Mouse (Mus musculus) layer of hippocampus, adult 9-11 months (tissue): ENCODE results near the gene Gipc3.

ENCODE experiments used
- DNase-seq: peaks from one replicate; pipeline ENCODE4 v3.0.0; 2022

Gene Gipc3

DNA sequence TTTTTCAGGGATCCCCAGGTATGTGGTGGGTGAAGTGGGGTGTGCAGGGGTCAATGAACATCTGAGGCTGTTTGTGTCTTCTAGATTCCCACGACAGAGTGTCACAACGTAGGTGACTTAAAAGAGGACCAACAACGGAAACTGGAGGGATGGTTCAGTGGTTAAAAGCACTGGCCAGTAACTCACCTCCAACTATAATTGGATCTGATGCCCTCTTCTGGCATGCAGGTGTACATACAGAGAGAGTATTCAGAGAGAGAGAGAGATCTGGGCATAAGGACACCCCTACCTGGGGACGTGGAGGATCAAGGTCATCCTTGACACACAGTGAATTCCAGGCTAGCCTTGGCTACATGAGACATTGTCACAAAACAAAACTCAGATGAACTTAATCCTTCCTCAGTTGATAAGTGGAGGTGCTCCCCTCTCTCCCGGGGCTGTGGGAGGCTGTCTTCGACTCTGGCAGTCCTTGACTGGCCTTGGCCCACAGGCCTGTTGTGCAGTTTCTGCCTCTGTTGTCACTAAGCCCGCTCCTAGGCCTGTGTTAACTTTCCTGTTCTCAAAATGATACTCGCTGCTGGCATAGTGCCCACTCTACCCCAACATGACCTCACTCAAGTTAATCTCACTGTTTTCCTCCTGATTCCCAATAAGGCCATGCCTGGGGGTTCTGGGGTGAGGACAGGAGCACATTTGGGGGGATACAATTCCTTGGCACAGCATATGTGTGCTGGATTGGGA lies 1.5 kb upstream of the Gipc3 start:
- no peak for DNase-seq

DNA sequence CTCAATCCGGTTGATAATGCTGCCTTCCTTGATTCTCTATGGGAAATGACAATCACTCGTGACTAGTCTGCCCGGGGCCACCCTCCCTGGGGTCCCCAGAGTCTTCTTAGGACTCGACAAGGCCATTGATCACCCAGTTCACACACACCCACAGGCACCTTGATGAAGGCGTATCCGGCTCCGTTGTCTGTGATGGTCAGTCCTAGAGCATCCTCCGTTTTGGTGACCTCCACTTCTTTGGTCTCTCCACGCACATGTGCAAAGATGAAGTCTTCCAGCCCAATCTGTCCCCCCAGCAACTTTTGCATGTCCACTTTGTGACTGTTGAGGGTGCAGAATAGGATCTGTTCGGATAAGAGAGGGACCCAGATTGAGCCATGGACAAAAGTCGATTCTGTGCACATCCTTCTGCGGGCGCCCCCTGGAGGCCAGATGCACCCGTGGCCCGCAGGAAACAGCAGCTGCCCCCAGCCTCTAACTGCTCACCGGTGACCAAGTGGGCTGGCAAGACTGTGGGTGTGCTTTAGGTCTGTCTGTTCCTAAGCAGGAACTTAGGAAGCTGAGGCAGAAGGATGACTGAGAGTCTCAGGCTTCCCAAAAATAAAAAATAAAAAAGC lies 1.6 kb downstream of the Gipc3 start:
- DNase-seq: no peak

DNA sequence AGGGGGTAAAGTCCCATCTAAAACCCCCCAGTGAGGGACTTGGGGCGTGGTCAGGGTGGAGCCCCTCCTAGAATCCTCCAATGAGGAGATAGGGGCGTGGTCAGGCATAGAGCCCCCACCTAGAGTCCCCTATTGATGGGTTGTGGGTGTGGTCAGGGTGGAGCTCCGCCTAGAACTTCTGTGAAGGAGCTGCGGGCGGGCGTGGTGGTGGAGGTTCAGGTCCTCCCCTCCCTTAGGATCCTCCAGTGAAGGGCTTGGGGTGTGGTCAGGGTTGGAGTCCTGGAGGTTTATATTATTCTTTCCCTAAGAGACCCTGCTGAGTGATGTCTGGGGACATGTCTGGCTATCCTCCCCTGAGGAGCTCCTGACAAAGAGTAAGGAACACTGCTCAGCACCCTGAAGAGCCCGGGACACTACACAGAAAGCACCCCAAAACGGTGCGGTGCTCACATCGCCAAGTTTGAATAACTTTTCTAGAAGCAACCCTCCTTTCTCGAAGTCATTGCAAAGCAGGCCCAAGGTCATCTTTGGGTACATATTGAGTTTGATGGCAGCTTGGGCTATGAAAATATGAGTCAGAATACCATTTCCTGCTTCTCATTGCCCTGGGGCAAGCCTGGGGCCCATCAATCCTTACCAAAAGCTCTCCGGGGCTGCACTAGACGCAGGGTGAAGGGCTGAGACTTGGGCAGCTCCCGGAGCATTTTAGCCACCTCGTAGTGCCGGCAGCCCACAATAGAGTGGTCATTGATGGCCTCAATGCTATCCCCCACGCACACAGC lies 2.3 kb downstream of the Gipc3 start:
- no peak for DNase-seq

DNA sequence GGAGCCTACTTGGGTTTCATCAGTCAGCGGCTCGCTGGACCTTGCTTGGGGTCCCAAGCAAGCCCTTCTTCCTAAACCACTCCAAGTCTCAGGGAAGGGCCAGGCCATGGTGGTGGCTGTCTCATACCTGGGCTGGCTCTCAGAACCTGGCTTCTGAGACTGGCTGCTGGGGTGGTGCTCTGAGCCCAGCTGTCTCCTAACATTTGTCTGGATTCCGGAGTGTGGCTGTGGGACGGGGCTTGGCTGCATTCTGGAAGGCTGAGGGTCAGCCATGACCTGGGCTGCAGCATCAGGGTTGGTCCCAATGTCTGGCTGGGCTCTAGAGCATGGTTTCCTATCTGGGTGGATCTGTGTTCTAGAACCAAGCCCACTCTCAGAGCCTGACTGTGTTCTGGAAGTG lies 6.5 kb downstream of the Gipc3 start:
- DNase-seq: no peak

DNA sequence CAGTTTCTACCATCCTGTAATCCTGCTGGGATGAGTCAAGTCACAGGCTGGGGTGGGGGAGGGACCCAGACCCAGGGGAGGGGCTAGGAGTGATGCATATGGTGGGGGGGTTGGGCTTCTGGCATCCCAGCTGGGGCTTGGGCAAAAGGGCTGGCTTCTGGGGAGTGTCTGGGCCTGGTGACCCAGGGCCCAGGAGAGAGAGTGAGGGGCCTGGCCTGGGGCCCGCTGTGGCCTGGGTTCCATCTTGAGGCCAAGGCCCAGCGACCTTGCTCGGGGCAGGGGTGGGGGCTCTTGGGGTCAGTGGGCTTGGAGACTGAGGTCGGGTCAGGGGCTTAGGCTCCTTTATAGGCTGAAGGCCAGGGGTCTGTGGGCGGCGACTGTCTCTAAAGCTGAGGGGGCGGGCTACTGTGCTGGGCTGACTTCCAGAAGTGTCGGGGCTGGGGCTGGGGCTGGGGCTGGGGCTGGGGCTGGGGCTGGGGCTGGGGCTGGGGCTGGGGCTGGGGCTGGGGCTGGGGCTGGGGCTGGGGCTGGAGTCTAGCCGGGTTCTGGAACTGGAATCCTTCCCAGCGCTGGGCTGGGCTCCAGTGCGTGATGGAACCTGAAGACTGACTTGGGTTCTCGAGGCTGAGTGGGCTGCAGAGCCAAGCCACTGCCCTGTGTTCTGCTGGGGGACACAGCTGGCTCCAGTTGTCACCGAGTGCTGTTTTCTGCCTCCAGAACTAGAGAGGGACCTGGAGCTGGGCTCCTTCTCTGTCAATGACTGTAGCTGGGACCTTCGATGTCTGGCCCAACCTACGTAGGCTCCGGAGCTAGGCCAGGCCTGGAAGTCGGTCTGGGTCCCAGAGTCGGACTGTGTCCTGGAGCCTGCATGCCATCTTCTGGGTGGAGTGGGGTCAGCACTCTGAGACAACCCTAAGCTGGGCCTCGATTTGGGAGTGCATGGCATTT lies 7.4 kb downstream of the Gipc3 start:
- DNase-seq: no peak

DNA sequence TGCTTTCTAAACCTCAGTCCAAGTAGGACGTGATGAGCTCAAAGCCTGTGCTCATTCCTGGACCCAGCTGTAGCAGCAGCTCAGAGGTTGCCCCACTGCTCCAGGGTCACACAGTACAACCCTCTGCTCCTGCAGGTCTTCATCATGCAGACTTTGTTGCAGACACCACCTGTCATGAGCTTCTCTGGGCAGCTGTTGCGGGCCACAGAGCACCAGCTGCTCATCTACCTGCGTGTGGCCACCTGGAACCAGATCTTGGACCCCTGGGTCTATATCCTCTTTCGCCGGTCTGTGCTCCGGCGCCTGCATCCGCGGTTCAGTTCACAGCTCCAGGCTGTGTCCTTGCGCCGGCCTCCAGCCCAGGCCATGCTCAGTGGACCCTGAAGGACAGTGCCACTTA lies 8.7 kb downstream of the Gipc3 start:
- DNase-seq: no peak

DNA sequence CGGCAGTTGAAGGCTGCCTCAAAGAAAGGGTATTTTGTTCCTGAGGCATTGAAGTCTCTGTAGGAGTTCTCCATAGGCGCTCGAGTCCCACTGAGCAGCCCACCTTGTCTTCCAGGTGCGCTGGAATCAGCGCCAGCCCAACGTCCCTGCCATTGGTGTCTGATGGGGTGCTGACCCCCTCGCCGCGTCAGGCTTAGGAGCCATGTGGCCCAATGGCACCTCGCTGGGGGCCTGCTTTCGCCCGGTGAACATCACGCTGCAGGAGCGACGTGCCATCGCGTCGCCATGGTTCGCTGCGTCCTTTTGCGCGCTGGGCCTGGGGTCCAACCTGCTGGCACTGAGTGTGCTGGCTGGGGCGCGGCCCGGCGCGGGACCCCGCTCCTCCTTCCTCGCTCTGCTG lies 10.8 kb downstream of the Gipc3 start:
- DNase-seq: no peak

DNA sequence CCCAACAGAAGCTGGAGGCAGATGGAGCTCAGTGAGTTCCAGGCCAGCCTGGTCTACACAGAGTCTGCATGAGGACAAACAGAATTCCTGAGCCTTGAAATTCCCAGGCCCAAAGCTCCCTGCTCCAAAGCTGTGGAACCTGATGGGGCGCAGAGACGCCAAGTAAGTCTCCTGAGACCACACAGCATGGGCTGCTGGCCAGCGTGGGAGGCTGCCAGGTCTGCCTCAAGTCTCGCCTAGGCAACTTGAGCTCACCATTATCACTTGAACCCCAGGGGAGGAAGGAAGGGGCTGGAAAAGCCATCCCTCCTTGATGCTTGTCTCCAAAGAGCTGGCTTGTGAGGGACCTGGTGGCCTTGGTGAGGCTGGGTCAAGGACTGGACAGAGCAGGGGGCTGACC lies 13.1 kb downstream of the Gipc3 start:
- DNase-seq: no peak

DNA sequence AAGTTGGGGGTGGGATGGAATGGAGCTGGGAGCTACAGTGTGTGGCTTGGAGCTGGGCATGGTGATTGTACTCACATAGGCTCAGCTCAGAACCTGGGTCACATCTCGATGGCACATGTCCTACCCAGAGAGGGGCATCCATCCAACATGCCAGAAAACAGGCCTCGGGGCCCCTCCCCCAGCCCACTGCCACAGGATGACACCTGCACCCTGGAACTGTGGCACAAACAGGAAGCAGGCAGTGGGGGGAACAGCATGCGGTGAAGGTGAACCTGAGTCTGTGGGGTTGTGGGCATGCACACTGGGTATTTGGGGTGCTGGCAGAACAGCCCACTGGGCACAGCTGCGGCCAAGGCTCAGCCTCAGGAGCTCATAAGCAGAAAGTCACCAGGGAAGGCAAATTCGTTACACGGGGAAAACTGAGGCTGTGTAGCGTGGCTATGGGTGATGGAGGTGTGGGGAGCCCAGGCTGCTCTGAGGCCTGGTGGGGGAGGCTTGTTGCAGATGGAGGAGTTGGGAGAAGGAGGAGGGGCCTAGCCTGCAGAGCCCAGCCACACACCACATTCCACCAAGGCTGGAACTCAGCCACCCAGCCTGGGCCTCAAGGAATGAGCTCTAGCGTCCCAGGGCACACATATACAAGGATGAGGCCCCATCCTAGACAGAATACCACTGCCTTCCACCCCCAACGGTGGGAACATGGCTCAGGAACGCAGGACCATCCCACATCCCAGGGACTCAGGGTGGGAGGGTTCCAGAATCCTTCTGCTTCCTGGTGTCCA lies 13.7 kb downstream of the Gipc3 start:
- no peak for DNase-seq

DNA sequence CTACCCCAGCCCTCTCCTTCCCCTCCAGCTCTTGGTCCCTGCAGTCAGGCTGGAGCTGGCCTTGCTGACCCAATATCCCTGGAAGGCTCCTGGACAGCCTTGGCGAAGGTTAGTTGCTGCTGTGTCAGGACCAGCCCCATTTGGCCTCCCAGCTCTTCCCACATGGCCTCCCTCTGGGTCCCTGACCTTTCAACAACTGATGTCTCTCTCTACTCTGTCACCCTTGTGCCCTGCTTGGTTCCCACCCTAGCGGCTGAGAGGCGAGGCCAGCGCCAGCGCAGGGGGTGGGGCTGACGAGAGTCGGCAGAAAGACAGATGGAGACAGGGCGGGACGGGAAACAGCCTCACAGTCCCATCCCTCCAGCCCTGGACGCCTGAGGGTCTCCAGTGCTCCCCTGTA lies 14.7 kb downstream of the Gipc3 start, which contains the start of gene Tbxa2r:
Gene Tbxa2r, plus strand, starts transcription at position 346 of the 400 bp plus-strand sequence.
- no peak for DNase-seq

DNA sequence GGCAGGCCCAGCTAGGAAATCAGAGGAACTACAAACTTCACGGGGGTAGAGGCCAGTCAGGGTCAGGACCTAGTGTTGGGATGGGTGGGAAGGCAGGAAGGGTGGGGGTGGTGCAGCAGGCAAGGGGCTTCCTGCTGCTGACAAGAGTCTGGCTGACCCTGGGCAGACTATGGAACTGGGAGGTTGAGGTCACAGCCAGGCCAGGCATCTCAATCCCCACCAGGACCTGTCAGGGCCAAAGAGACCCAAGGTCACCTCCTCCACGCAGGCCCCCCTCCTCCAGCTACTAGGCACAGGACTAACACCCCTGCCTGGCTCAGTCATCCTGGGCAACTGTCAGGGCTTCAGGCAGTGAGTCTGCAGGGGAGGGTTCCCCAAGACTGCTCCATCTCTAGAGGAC lies 15.1 kb downstream of the Gipc3 start:
- DNase-seq: no peak

DNA sequence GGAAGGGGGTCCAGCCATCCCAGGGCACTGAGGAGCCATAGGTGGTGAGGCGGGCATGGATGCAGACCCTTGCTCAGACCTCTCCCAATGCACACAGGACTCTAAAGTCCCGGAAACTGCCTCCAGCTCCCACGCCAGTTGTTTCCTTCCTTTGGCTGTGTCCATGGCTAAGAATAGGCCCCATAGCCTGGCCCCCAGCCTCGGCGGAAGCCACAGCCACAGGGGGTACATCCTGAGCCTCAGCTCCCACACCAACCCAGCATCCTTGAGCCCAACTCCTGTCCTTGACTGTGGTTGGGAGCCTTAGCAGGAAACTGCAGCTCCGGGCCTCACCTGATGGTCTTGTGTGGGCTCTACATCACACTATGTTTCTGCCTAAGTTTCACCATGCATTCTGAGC lies 16.2 kb downstream of the Gipc3 start:
- DNase-seq: no peak

DNA sequence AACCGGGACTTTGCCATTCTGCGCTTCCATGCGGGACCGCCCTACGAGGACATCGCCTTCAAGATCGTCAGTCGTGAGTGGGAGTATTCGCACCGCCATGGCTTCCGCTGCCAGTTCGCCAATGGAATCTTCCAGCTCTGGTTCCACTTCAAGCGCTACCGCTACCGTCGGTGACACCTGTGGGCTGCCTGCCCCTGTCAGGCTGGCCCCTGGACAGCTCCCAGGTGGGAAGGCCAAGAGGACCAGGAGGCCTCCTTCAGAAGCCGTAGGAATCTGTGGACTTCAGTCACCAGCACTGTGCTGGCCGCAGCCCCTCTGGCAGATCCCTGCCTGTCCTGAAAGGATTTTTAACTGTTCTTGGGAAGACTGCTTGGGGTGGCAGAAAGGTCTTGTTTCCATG lies 17.3 kb downstream of the Gipc3 start:
- no peak for DNase-seq

DNA sequence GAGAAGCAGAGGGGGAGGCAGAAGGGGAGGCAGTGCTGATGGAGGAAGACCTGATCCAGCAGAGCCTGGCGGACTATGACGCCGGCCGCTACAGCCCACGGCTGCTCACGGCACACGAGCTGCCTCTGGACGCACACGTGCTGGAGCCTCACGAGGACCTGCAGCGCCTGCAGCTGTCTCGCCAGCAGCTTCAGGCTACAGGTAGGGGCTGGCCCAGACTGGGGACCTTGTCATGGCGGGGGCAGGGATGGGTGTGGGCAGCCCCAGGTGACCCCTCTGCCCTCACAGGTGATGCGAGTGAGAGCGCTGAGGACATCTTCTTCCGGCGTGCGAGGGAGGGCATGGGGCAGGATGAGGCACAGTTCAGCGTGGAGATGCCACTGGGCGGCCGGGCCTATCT lies 17.9 kb downstream of the Gipc3 start:
- no peak for DNase-seq

DNA sequence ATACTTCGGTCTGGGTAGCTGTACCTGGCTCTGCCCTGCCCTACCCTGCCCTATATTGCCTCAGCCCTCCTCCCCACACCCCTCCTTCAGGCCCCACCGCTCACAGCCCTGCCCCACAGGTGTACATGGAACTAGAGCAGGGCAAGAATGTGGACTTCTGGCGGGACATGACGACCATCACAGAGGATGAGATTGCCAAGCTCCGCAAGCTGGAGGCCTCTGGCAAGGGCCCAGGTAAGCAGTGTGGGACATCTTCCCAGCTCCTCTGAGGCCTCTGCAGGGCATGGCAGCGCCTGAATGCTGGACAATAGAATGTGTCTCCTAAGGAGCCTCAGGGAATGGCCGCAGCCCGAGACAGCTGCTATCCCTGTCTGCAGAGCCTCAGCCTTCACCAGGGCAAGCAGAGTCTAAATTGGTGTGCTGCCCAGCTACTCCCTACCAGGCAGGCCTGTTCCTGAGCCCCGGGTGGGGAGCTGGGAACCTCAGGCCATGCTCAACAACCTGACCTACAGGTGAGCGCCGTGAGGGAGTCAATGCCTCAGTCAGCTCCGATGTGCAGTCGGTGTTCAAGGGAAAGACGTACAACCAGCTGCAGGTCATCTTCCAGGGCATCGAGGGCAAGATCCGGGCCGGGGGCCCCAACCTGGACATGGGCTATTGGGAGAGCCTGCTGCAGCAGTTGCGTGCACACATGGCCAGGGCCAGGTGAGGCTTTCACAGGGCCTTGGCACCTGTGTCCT lies 19.1 kb downstream of the Gipc3 start:
- no peak for DNase-seq

DNA sequence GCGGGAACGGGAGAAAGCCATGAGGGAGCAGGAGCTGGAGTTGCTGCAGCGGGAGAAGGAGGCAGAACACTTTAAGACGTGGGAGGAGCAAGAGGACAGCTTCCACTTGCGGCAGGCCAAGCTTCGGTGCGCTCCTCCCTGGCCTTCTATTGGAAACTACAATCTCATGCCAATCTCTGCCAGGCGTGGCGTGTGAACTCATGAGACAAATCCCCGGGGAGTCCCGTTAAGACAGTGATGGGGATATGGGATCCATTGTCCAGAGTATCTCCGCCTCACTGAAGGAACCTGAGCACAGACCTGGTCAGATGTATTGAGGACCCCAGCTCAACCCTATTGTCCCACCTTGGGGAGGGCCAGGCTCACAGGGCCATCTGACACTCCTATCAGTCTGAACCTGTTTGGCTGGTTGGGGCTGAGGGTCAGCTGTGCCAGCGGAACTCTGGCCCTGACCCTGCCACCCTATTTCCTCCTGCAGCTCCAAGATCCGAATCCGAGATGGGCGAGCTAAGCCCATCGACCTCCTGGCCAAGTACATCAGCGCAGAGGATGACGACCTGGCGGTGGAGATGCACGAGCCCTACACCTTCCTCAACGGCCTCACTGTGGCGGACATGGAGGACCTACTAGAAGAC lies 19.8 kb downstream of the Gipc3 start:
- no peak for DNase-seq

DNA sequence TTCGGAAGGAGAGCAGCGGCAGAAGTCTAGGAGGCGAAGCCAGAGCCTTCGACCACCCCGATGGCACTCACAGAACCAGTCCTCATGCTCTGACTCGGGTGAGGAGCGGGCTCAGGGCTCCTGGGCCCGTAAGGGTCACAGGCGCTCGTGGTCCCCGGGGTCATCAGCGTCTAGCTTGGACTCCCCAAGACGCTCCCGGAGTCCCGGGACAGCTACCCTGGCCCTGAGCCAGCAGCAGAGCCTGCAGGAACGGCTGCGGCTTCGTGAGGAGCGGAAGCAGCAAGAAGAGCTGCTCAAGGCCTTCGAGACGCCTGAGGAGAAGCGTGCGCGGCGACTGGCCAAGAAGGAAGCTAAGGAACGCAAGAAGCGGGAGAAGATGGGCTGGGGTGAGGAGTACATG lies 20.6 kb downstream of the Gipc3 start:
- DNase-seq: no peak

DNA sequence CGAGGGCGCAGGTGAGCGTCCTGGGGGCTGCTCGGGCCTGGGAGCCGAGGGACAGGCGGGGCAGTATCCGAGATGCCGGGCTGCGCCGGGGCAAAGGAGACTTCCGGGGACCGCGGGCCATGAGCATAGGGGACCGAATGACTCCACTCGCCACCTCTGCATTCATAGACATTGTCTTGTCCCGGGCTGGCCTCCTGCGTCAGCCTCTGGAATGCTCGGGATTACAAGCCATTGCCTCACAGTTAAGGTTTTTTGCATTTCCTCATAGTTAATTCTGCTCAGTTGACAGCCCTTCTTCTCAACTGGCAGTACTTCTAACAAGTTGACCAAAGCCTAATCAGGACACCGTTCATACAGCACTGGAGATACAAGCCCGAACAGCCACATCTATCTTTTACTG lies 21.6 kb downstream of the Gipc3 start:
- DNase-seq: no peak

DNA sequence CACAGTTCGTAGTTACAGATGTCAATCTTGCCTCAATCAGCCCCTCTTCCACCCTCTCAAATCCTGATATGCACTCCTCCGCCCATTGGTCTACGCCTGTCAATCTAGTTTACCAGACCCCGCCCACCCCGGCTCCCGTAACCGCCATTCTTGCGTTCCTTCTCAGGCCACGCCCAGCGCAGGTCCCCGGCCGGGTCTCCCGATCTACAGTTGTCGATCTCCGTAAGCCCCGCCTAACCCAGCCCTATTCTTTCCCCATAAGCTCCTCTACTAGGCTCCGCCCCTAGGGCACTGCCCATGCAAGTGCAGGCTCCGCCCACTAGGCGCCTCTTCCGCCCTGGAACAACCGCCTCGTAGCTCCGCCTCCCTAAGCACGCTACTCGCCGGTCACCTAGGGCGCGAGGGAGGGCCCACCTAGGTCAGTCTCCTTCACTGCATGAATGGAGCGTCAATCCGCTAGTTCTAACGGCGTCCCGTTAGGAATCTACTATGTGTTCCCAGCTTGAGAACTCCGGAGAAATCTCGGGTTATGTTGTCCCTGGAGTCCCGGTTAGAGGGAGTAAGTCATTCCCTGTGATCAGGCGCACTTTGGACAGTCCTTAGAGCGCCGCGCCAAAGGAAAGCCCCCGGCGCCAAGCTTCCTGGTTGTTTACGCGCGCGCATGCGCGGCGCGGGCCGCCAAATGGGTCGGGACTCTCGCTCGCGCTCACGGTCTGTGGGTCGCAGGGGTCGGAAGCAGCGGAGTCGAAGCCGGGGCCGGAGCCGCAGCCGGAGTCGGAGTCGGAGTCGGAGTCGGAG lies 22.3 kb downstream of the Gipc3 start, which contains the start of gene Cactin:
Gene Cactin, plus strand, starts transcription at position 554 of the 798 bp plus-strand sequence.
- peak; percentile 100 for DNase-seq
